Mouse (Mus musculus) right cerebral cortex, postnatal 14 days (tissue): ENCODE results near the gene Chad.

Experiments used
- DNase-seq: peaks from one replicate; pipeline ENCODE4 v3.0.0; 2022

Gene Chad

GRCm38 (mm10) chr11:94564437-94565150 lies at the start of gene Chad:
Gene Chad (plus strand): TSS chr11:94565047.
- DNase-seq, result peak; percentile 61

- DNase-seq, result peak; percentile 49
Measured at GRCm38 (mm10) chr11:94521219-94521843, 43.5 kb upstream of the Chad start, which contains the start of gene Mycbpap. Gene Mycbpap (minus strand): TSS chr11:94521742.

GRCm38 (mm10) chr11:94526171-94526879 lies 38.5 kb upstream of the Chad start:
- no peak for DNase-seq

GRCm38 (mm10) chr11:94528879-94529278 lies 36.0 kb upstream of the Chad start:
- no peak for DNase-seq

GRCm38 (mm10) chr11:94533171-94533570 lies 31.7 kb upstream of the Chad start:
- no peak for DNase-seq

- DNase-seq, result no peak
Measured at GRCm38 (mm10) chr11:94538733-94539292, 26.0 kb upstream of the Chad start.

- no peak for DNase-seq
Measured at GRCm38 (mm10) chr11:94539761-94540160, 25.1 kb upstream of the Chad start.

- DNase-seq, result no peak
Measured at GRCm38 (mm10) chr11:94542400-94542799, 22.4 kb upstream of the Chad start.

- DNase-seq, result no peak
Measured at GRCm38 (mm10) chr11:94543344-94543743, 21.5 kb upstream of the Chad start.

GRCm38 (mm10) chr11:94543932-94544331 lies 20.9 kb upstream of the Chad start:
- DNase-seq, result peak; percentile 98

- no peak for DNase-seq
Measured at GRCm38 (mm10) chr11:94544422-94544821, 20.4 kb upstream of the Chad start.

GRCm38 (mm10) chr11:94546381-94546780 lies 18.5 kb upstream of the Chad start:
- no peak for DNase-seq

GRCm38 (mm10) chr11:94547271-94547670 lies 17.6 kb upstream of the Chad start:
- DNase-seq, result no peak

- peak; percentile 56 for DNase-seq
Measured at GRCm38 (mm10) chr11:94548041-94548784, 16.6 kb upstream of the Chad start.

GRCm38 (mm10) chr11:94548888-94549690 lies 15.8 kb upstream of the Chad start, which contains the start of gene Rsad1:
Gene Rsad1 (minus strand): TSS chr11:94549255.
- peak; percentile 96 for DNase-seq

- no peak for DNase-seq
Measured at GRCm38 (mm10) chr11:94549691-94550441, 15.0 kb upstream of the Chad start.

GRCm38 (mm10) chr11:94550442-94550744 lies 14.5 kb upstream of the Chad start:
- no peak for DNase-seq

- no peak for DNase-seq
Measured at GRCm38 (mm10) chr11:94558226-94558625, 6.6 kb upstream of the Chad start.

GRCm38 (mm10) chr11:94563383-94563782 lies 1.5 kb upstream of the Chad start:
- no peak for DNase-seq

GRCm38 (mm10) chr11:94563821-94564220 lies 1.0 kb upstream of the Chad start:
- no peak for DNase-seq

GRCm38 (mm10) chr11:94565151-94565479 lies 268 bp downstream of the Chad start:
- DNase-seq, result no peak
